Mouse (Mus musculus) neural tube, embryonic 15.5 days (tissue): ENCODE measurements around the gene Cd200r3. TPM values are rescaled to one million over a fixed set of nuclear protein-coding genes. Genes with fewer than 3 reads are reported as not detected.

Source experiments
- ATAC-seq: fragments of 200-750 bp; cut with Nextera tagmentation; 2 replicates; pipeline ENCODE4 v1.8.0; 2017; ENCODE audit warnings: mild to moderate bottlenecking, moderate TSS enrichment, moderate library complexity; ENCODE audit not compliant: low FRiP score
- H3K27ac ChIP-seq: fragments of 300-500 bp; sonication (generic); replicated peaks from 2 replicates; pipeline ENCODE4 v1.5.1; 2015; ENCODE audit warnings: mild to moderate bottlenecking, inconsistent platforms
- H3K27me3 ChIP-seq: fragments of 300-500 bp; sonication (generic); replicated peaks from 2 replicates; pipeline ENCODE4 v1.6.1; 2015; ENCODE audit warnings: inconsistent platforms
- H3K36me3 ChIP-seq: fragments of 300-500 bp; sonication (generic); 2 replicates; pipeline ENCODE4 v1.6.1; 2015; ENCODE audit warnings: inconsistent platforms
- H3K4me1 ChIP-seq: fragments of 300-500 bp; sonication (generic); 2 replicates; pipeline ENCODE4 v1.6.1; 2015; ENCODE audit warnings: inconsistent platforms
- H3K4me2 ChIP-seq: fragments of 300-500 bp; sonication (generic); 2 replicates; pipeline ENCODE4 v1.6.1; 2015; ENCODE audit warnings: inconsistent platforms, mild to moderate bottlenecking, moderate library complexity
- H3K4me3 ChIP-seq: fragments of 300-500 bp; sonication (generic); replicated peaks from 2 replicates; pipeline ENCODE4 v1.5.1; 2015; ENCODE audit warnings: mild to moderate bottlenecking, inconsistent platforms
- H3K9ac ChIP-seq: fragments of 300-500 bp; sonication (generic); replicated peaks from 2 replicates; pipeline ENCODE4 v1.6.1; 2015; ENCODE audit warnings: mild to moderate bottlenecking, inconsistent platforms
- H3K9me3 ChIP-seq: fragments of 300-500 bp; sonication (generic); replicated peaks from 2 replicates; pipeline ENCODE4 v1.6.1; 2016; ENCODE audit warnings: inconsistent platforms
- WGBS: fragments of 180-500 bp; shearing (Covaris S2); methylation state at CpG from one replicate; pipeline ENCODE4 v1.1.7; 2015; ENCODE audit warnings: mixed read lengths; 5-methylcytosine and 5-hydroxymethylcytosine counted together
- polyA plus RNA-seq: library from polyadenylated mRNA; unstranded; fragments of >200 nt; fragmentation: Nextera tagmentation; extraction: Ambion mirVana; gene quantifications from 2 replicates; pipeline ENCODE4 v1.2.1, GENCODE M21; 2015

Gene Cd200r3
- polyA plus RNA-seq, 1 experiment from 2014 or later: 0.17 TPM

- ATAC-seq: no peak
- H3K27me3 ChIP-seq: no peaks in the 10 kb centered on the region
- H3K4me3 ChIP-seq: no peak overlapping the region
- H3K9ac ChIP-seq: no peak overlapping the region
- no peaks in the 10 kb centered on the region for H3K36me3 ChIP-seq
- H3K4me1 ChIP-seq: no peaks in the 10 kb centered on the region
- 80% methylated on average over 6 of the region's 6 CpGs for WGBS
- no peaks in the 10 kb centered on the region for H3K9me3 ChIP-seq
- H3K27ac ChIP-seq: no peak overlapping the region
- H3K4me2 ChIP-seq: no peak overlapping the region
These were observed 50.9 kb downstream of the Cd200r3 start for GRCm38 (mm10) chr16:44994206-44994953.

DNA sequence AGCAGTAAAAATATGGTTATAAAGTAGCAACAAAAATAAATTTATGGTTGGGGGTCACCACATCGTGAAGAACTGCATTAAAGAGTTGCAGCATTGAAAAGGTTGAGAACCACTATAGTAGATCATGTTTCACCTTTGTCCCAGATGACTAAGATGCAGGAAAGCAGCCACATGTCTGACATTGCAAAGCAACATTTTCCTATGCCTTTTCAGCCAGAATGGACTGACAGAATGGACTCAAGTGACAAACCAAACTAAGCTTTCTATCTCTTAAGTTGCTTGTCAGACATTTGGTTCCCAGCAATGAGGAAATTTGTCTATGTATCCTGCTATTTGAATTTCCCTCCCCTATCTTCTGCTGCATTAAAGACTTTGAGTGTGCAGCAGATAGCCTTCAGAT lies 51.6 kb downstream of the Cd200r3 start:
- 69% methylated on average over 1 of the region's 1 CpGs for WGBS
- H3K4me2 ChIP-seq: no peak overlapping the region
- no peaks in the 10 kb centered on the region for H3K4me1 ChIP-seq
- ATAC-seq: no peak
- H3K27ac ChIP-seq: no peak overlapping the region
- H3K4me3 ChIP-seq: no peak overlapping the region
- no peaks in the 10 kb centered on the region for H3K27me3 ChIP-seq
- H3K9me3 ChIP-seq: no peaks in the 10 kb centered on the region
- H3K9ac ChIP-seq: no peak overlapping the region
- H3K36me3 ChIP-seq: no peaks in the 10 kb centered on the region

- H3K9me3 ChIP-seq: no peaks in the 10 kb centered on the region
- no peak overlapping the region for H3K4me2 ChIP-seq
- no peak for ATAC-seq
- H3K4me3 ChIP-seq: no peak overlapping the region
- H3K36me3 ChIP-seq: no peaks in the 10 kb centered on the region
- no peak overlapping the region for H3K27ac ChIP-seq
- H3K27me3 ChIP-seq: no peaks in the 10 kb centered on the region
- H3K9ac ChIP-seq: no peak overlapping the region
- 88% methylated on average over 1 of the region's 1 CpGs for WGBS
- H3K4me1 ChIP-seq: no peaks in the 10 kb centered on the region
These were observed 53.2 kb downstream of the Cd200r3 start for GRCm38 (mm10) chr16:44996701-44997100.

DNA sequence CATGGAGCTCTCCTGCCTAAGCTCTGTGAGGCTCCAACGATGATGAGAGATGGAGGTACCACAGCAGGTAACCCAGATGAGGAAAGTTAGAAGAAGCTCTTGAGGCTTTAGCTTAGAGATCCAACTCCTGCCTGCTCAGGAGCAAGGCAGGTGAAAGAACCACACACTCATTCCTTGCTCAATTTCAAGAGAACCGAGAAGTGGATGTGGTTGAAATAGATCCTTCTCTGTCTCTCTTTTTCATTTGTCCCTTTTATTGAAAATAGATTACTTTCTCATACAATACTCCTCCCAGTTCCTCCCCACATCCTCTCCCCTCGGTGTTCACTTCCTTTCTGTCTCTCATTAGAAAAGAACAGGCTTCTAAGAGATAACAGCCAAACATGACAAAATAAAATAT lies 56.1 kb downstream of the Cd200r3 start:
- no peak for ATAC-seq
- no peak overlapping the region for H3K9ac ChIP-seq
- 69% methylated on average over 3 of the region's 3 CpGs for WGBS

GRCm38 (mm10) chr16:45004443-45004842 lies 61.0 kb downstream of the Cd200r3 start:
- no peaks in the 10 kb centered on the region for H3K36me3 ChIP-seq
- no peaks in the 10 kb centered on the region for H3K27me3 ChIP-seq
- H3K9me3 ChIP-seq: no peaks in the 10 kb centered on the region
- H3K4me3 ChIP-seq: no peak overlapping the region
- H3K9ac ChIP-seq: no peak overlapping the region
- WGBS: 92% methylated on average over 3 of the region's 3 CpGs
- no peak for ATAC-seq
- H3K4me1 ChIP-seq: no peaks in the 10 kb centered on the region
- H3K4me2 ChIP-seq: no peak overlapping the region
- no peak overlapping the region for H3K27ac ChIP-seq

More for the DNA sequence above, 56.1 kb downstream of the Cd200r3 start:
- H3K36me3 ChIP-seq: no peaks in the 10 kb centered on the region
- H3K9me3 ChIP-seq: no peaks in the 10 kb centered on the region
- H3K4me3 ChIP-seq: no peak overlapping the region
- H3K4me1 ChIP-seq: no peaks in the 10 kb centered on the region
- no peak overlapping the region for H3K4me2 ChIP-seq
- no peaks in the 10 kb centered on the region for H3K27me3 ChIP-seq
- no peak overlapping the region for H3K27ac ChIP-seq

GRCm38 (mm10) chr16:45005280-45005679 lies 61.8 kb downstream of the Cd200r3 start:
- Histone ChIP-seq H3K9me3 (no peaks in the 10 kb centered on the region), H3K27ac (no peak overlapping the region), H3K4me3 (no peak overlapping the region), H3K36me3 (no peaks in the 10 kb centered on the region), H3K27me3 (no peaks in the 10 kb centered on the region), H3K9ac (no peak overlapping the region), H3K4me1 (no peaks in the 10 kb centered on the region), H3K4me2 (no peak overlapping the region)
- no peak for ATAC-seq
- WGBS: 80% methylated on average over 3 of the region's 3 CpGs

DNA sequence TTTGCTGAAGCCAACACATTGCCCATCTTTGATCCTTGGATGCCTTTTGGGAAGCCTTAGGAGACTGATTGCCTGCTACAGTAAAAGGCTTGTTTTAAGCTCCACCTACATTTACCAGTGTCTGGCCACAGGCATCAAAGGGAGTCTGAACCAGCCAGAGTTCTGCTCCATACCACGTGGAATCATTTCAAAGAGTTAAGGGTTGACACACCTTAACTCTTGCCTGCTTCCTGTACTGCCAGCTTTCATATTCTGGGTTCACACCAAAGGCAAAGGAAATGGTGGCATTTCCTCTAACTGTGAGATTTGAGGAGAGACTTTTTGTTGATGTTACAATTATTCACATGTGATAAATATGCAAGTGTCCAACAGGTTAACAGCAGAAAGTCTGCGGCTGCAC lies 63.5 kb downstream of the Cd200r3 start:
- H3K27ac ChIP-seq: no peak overlapping the region
- no peaks in the 10 kb centered on the region for H3K4me1 ChIP-seq
- no peaks in the 10 kb centered on the region for H3K9me3 ChIP-seq
- no peaks in the 10 kb centered on the region for H3K27me3 ChIP-seq
- 77% methylated on average over 2 of the region's 2 CpGs for WGBS
- no peak for ATAC-seq
- no peak overlapping the region for H3K4me2 ChIP-seq
- H3K4me3 ChIP-seq: no peak overlapping the region
- no peak overlapping the region for H3K9ac ChIP-seq
- H3K36me3 ChIP-seq: no peaks in the 10 kb centered on the region

GRCm38 (mm10) chr16:45007807-45008206 lies 64.3 kb downstream of the Cd200r3 start:
- no peaks in the 10 kb centered on the region for H3K9me3 ChIP-seq
- H3K27ac ChIP-seq: no peak overlapping the region
- no peaks in the 10 kb centered on the region for H3K36me3 ChIP-seq
- no peak for ATAC-seq
- no peak overlapping the region for H3K4me3 ChIP-seq
- H3K4me2 ChIP-seq: no peak overlapping the region
- no peaks in the 10 kb centered on the region for H3K27me3 ChIP-seq
- no peaks in the 10 kb centered on the region for H3K4me1 ChIP-seq
- no peak overlapping the region for H3K9ac ChIP-seq
- 82% methylated on average over 4 of the region's 4 CpGs for WGBS

- WGBS: 77% methylated on average over 5 of the region's 5 CpGs
These were observed 66.2 kb downstream of the Cd200r3 start for GRCm38 (mm10) chr16:45009634-45010033.

DNA sequence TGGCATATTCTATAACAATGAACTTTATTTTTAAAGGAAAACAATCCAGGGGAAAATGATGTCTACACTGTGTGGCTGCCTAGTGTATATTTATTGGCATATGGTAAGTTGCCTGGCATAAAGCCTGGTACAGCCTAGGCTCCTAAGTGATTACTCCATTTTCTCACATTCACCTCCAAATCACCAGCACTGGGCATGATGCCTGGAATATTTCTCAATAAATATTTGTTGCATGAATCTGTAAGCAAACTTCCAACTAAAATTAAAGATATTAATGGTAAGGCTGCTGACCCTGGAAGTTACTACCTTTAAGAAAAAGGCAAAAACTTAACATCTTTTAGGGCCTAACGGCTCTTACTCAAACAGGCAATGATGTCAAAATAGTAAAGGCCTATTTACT lies 72.1 kb downstream of the Cd200r3 start:
- H3K9ac ChIP-seq: no peak overlapping the region
- no peaks in the 10 kb centered on the region for H3K36me3 ChIP-seq
- H3K27ac ChIP-seq: no peak overlapping the region
- no peak overlapping the region for H3K4me3 ChIP-seq
- WGBS: 91% methylated on average over 1 of the region's 1 CpGs
- ATAC-seq: no peak
- no peaks in the 10 kb centered on the region for H3K4me1 ChIP-seq
- H3K4me2 ChIP-seq: no peak overlapping the region
- no peaks in the 10 kb centered on the region for H3K9me3 ChIP-seq
- no peaks in the 10 kb centered on the region for H3K27me3 ChIP-seq

More at GRCm38 (mm10) chr16:45009634-45010033, 66.2 kb downstream of the Cd200r3 start:
- ATAC-seq: no peak
- H3K9ac ChIP-seq: no peak overlapping the region
- H3K4me2 ChIP-seq: no peak overlapping the region
- H3K4me1 ChIP-seq: no peaks in the 10 kb centered on the region
- H3K27me3 ChIP-seq: no peaks in the 10 kb centered on the region
- H3K4me3 ChIP-seq: no peak overlapping the region
- no peak overlapping the region for H3K27ac ChIP-seq
- H3K36me3 ChIP-seq: no peaks in the 10 kb centered on the region
- no peaks in the 10 kb centered on the region for H3K9me3 ChIP-seq

- WGBS: 86% methylated on average over 3 of the region's 3 CpGs
These were observed 73.0 kb downstream of the Cd200r3 start for GRCm38 (mm10) chr16:45016488-45016887.

GRCm38 (mm10) chr16:45018868-45019267 lies 75.4 kb downstream of the Cd200r3 start:
- Histone ChIP-seq H3K27me3 (no peaks in the 10 kb centered on the region), H3K9me3 (no peaks in the 10 kb centered on the region), H3K4me2 (no peak overlapping the region), H3K9ac (no peak overlapping the region), H3K36me3 (no peaks in the 10 kb centered on the region), H3K4me3 (no peak overlapping the region), H3K27ac (no peak overlapping the region), H3K4me1 (no peaks in the 10 kb centered on the region)
- no peak for ATAC-seq
- WGBS: 96% methylated on average over 2 of the region's 2 CpGs

More at GRCm38 (mm10) chr16:45016488-45016887, 73.0 kb downstream of the Cd200r3 start:
- H3K4me3 ChIP-seq: no peak overlapping the region
- H3K4me2 ChIP-seq: no peak overlapping the region
- no peak overlapping the region for H3K9ac ChIP-seq
- no peaks in the 10 kb centered on the region for H3K9me3 ChIP-seq
- no peaks in the 10 kb centered on the region for H3K36me3 ChIP-seq
- no peak for ATAC-seq
- no peaks in the 10 kb centered on the region for H3K4me1 ChIP-seq
- no peak overlapping the region for H3K27ac ChIP-seq
- H3K27me3 ChIP-seq: no peaks in the 10 kb centered on the region
